In the genomic region with DNA sequence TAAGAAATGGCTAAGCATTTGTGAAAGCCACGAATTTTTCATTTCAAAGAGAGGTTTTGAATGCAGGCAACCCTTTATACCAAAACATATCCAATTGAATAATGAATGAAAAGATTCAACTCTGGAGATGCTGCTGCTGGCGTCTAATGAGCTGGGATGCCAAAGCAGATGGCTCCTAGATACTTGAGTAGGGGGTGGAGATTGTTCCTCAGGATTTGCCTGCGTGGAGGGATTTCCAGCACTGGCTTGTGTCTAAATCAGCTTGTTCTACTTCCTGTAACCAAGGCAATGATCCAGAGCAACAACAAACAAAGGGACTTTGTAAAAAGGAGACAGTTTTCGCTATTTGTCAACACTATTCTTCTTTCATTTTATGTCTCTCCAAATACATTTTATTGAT, we compare ENCODE assay signal across 19 mouse cellular contexts. TPM values are rescaled to one million over a fixed set of nuclear protein-coding genes. Genes with fewer than 3 reads are reported as not detected.
DNase-seq lines count a peak whose midpoint lies in the region; ATAC-seq lines count a peak whose summit lies in the region.
"Had no signal": no experiment of that assay in that cellular context is flagged by ENCODE, and none has a peak within 500 bp of the region (broad histone marks: within the 10 kb centered on the region; RNA-seq: fewer than 3 reads in every experiment).

No protein-coding gene starts in this region.

- no peak overlapping the region for H3K4me2 ChIP-seq in forebrain, embryonic 13.5 days
- H3K4me2 ChIP-seq in forebrain, embryonic 11.5 days (ENCODE audit: low read depth, low read length, severe bottlenecking), result no peak overlapping the region
- H3K4me2 ChIP-seq: embryonic facial prominence, embryonic 13.5 days; heart, embryonic 11.5 days; liver, embryonic 12.5 days; lung, embryonic 14.5 days had no signal

- no peak overlapping the region for H3K4me3 ChIP-seq in forebrain, embryonic 13.5 days
- no peak overlapping the region for H3K4me3 ChIP-seq in forebrain, embryonic 11.5 days (ENCODE audit: low read depth, low read length)
- H3K4me3 ChIP-seq: embryonic facial prominence, embryonic 13.5 days; liver, embryonic 12.5 days had no signal

- no peaks in the 10 kb centered on the region for H3K9me3 ChIP-seq in forebrain, embryonic 13.5 days (replicated peaks)
- no peaks in the 10 kb centered on the region for H3K9me3 ChIP-seq in forebrain, embryonic 11.5 days (ENCODE audit: control insufficient read depth, low read length)
- H3K9me3 ChIP-seq: embryonic facial prominence, embryonic 13.5 days; liver, embryonic 12.5 days had no signal

- no peak overlapping the region for H3K27ac ChIP-seq in forebrain, embryonic 13.5 days
- H3K27ac ChIP-seq in forebrain, embryonic 11.5 days (ENCODE audit: low read depth, low read length), result no peak overlapping the region
- H3K27ac ChIP-seq: embryonic facial prominence, embryonic 13.5 days; liver, embryonic 12.5 days had no signal

- H3K4me1 ChIP-seq in forebrain, embryonic 13.5 days, result no peaks in the 10 kb centered on the region
- H3K4me1 ChIP-seq in forebrain, embryonic 11.5 days (replicated peaks; ENCODE audit: control insufficient read depth, insufficient read depth, low read length), result no peaks in the 10 kb centered on the region
- H3K4me1 ChIP-seq: embryonic facial prominence, embryonic 13.5 days; liver, embryonic 12.5 days had no signal

- no peaks in the 10 kb centered on the region for H3K36me3 ChIP-seq in forebrain, embryonic 13.5 days (ENCODE audit: poor library complexity, severe bottlenecking)
- H3K36me3 ChIP-seq in forebrain, embryonic 11.5 days (ENCODE audit: control insufficient read depth, insufficient read depth, low read length), result no peaks in the 10 kb centered on the region
- H3K36me3 ChIP-seq: embryonic facial prominence, embryonic 13.5 days; liver, embryonic 12.5 days had no signal

- no peak overlapping the region for H3K9ac ChIP-seq in forebrain, embryonic 13.5 days
- H3K9ac ChIP-seq in forebrain, embryonic 11.5 days (ENCODE audit: low read length), result no peak overlapping the region
- H3K9ac ChIP-seq: embryonic facial prominence, embryonic 13.5 days; liver, embryonic 12.5 days; lung, embryonic 14.5 days had no signal

- 39% methylated on average over 4 of the region's 4 CpGs for WGBS in forebrain, embryonic 13.5 days
- WGBS in forebrain, embryonic 11.5 days, result 49% methylated on average over 4 of the region's 4 CpGs

- no peak for DNase-seq in forebrain, embryonic 11.5 days (ENCODE audit: low spot score)
- peak; percentile 26 to 53 for DNase-seq in layer of hippocampus, adult 18-20 months (ENCODE audit: low spot score in 2 of 2)
- DNase-seq in layer of hippocampus, postnatal 25 days (ENCODE audit: extremely low spot score in 1 of 2, low spot score in 1 of 2), result no peak
- peak; percentile 32 to 53 for DNase-seq in right cerebral cortex, postnatal 10 days (ENCODE audit: low spot score in 2 of 2)
- DNase-seq in right cerebral cortex, postnatal 25 days, result no peak
- DNase-seq in telencephalon, adult 2 months (ENCODE audit: low read depth, low spot score), result peak; percentile 18
- DNase-seq in adrenal gland, adult (ENCODE audit: inconsistent age in 2 of 2, low spot score in 1 of 2), result no peak
- DNase-seq: B cell, adult 2 months; heart, postnatal 14 days; kidney, adult 9 months; kidney, postnatal 4 days; lung, embryonic 14.5 days; right cerebral cortex, postnatal 4 days; thymus, postnatal 36 days had no signal

- H3K27me3 ChIP-seq in forebrain, embryonic 13.5 days, result no peaks in the 10 kb centered on the region
- no peaks in the 10 kb centered on the region for H3K27me3 ChIP-seq in forebrain, embryonic 11.5 days (ENCODE audit: control insufficient read depth, insufficient read depth, low read length)
- H3K27me3 ChIP-seq: embryonic facial prominence, embryonic 13.5 days; liver, embryonic 12.5 days had no signal

- ATAC-seq in forebrain, embryonic 13.5 days, result peak; percentile 69; the same call in 1 of the 2 replicates
- ATAC-seq in forebrain, embryonic 11.5 days (replicated peaks; ENCODE audit: low FRiP score), result no peak
- ATAC-seq: liver, embryonic 12.5 days; Patski had no signal

RNA-seq across cellular contexts. Expression of a gene that starts 57.4 kb away (rescaled TPM):
- 11.8 and 16.7 TPM in 2 replicates for polyA plus RNA-seq in forebrain, embryonic 13.5 days (2015; fragmentation: Nextera tagmentation; extraction: Ambion mirVana)
- polyA plus RNA-seq in forebrain, embryonic 11.5 days (2014; fragmentation: Nextera tagmentation; extraction: Ambion mirVana), result 9.1 and 9.2 TPM in 2 replicates
- total RNA-seq in layer of hippocampus, adult 18-20 months (2021), result 10 to 100 TPM; 56.8 to 61.7 TPM
- total RNA-seq in layer of hippocampus, postnatal 25 days (2021), result 10 to 100 TPM; 46.2 to 55.0 TPM
- polyA plus RNA-seq: liver, embryonic 12.5 days had no signal

Comparison
In these comparisons a context has a peak if more than half of its experiments do, and no peak if none do; other contexts are left out.
1. DNase-seq: peak in layer of hippocampus, adult 18-20 months (2 of 2), right cerebral cortex, postnatal 10 days (2 of 2) and telencephalon, adult 2 months (single experiment); none in forebrain, embryonic 11.5 days (single experiment), layer of hippocampus, postnatal 25 days (0 of 2), right cerebral cortex, postnatal 25 days (single experiment) and adrenal gland, adult (0 of 2).